ENCODE assay signal across 8 mouse cellular contexts in the genomic region with DNA sequence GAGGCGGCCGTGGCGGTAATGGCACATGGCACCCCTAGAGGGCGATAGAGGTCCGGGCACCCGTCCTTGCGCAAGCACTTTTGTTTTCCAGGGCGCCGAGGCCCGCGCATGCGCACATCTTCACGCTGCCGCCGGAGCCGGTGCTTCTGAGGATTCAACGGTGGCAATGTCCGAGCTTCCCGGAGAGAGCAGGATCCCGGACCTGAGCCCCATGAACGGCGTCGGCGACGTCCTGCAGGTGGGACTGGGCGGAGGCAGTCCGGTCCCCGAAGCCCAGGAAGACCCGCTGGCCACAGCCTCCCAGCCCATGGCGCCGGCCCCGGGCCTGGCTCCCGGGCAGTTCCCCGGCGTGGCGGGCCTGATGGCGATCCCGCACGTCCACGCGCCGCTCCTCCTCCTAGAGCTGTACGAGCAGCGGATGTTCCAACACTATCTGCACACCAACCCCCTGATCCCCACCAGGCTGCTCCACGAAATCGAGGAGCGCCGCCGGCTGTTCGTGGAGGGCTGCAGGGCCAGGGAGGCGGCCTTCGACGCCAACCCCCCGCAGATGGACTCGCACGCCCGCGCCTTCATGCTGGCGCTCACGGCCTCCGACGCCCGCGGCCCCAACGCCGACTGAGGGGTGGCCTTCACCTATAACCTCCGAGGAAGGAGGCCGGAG. TPM values are rescaled to one million over a fixed set of nuclear protein-coding genes. Genes with fewer than 3 reads are reported as not detected.
A peak's percentile ranks its signal among the peaks of the same experiment; 100 is the strongest.
DNase-seq lines count a peak whose midpoint lies in the region; ATAC-seq lines count a peak whose summit lies in the region.

Gene Eid2b, plus strand, starts transcription at position 125 of the 664 bp plus-strand sequence.

- H3K4me2 ChIP-seq in hindbrain, embryonic 13.5 days, result peak within 1 kb of the TSS; percentile 86

- peak; percentile 92 for DNase-seq in R1 (ENCODE audit: low read depth, low spot score)
- peak; percentile 98 for DNase-seq in cerebellum, postnatal 25 days
- peak; percentile 89 to 95 for DNase-seq in frontal cortex, postnatal 14 days (ENCODE audit: low spot score in 2 of 2)
- DNase-seq in layer of hippocampus, postnatal 14 days (ENCODE audit: low spot score in 2 of 2), result peak; percentile 97
- DNase-seq in lung, postnatal 10 days, result peak; percentile 96
- peak; percentile 95 for DNase-seq in ovary, postnatal 36 days (ENCODE audit: low spot score)
- DNase-seq in thymus, postnatal 14 days, result peak; percentile 97

- H3K4me3 ChIP-seq in hindbrain, embryonic 13.5 days, result peak within 1 kb of the TSS; percentile 69

- peak within 1 kb of the TSS; percentile 91 for H3K27ac ChIP-seq in hindbrain, embryonic 13.5 days

- 3% methylated on average over 68 of the region's 68 CpGs for WGBS in hindbrain, embryonic 13.5 days

- H3K9ac ChIP-seq in hindbrain, embryonic 13.5 days, result peak within 1 kb of the TSS; percentile 91

- peak; percentile 68 for ATAC-seq in hindbrain, embryonic 13.5 days (ENCODE audit: low FRiP score)

- no peaks in the 10 kb centered on the region for H3K9me3 ChIP-seq in hindbrain, embryonic 13.5 days

- H3K27me3 ChIP-seq in hindbrain, embryonic 13.5 days, result no peaks in the 10 kb centered on the region

- H3K4me1 ChIP-seq in hindbrain, embryonic 13.5 days (replicated peaks), result peaks cover 21% of the 10 kb centered on the region

- peaks cover 20% of the 10 kb centered on the region for H3K36me3 ChIP-seq in hindbrain, embryonic 13.5 days

RNA-seq across cellular contexts. Expression of gene Eid2b, which starts in this region (rescaled TPM):
- 36.0 and 36.9 TPM in 2 replicates for polyA plus RNA-seq in hindbrain, embryonic 13.5 days (2015; fragmentation: Nextera tagmentation; extraction: Ambion mirVana)
- 10 to 100 TPM; 40.5 to 41.4 TPM for total RNA-seq in layer of hippocampus, postnatal 14 days (2021)

Comparison
In these comparisons a context has a peak if more than half of its experiments do, and no peak if none do; other contexts are left out.
1. Peak in every context shown above with its lines: DNase-seq, ATAC-seq, H3K4me3 ChIP-seq and H3K27ac ChIP-seq.